Mouse (Mus musculus): ENCODE results near the gene Sox1.

Sox1 gene

GRCm38 (mm10) chr8:12395071-12396031, at the start of gene Sox1:
Sox1 (plus strand) TSS chr8:12395295.
- in situ Hi-C loops (cut with MseI, MboI) = no loop called here

DNA sequence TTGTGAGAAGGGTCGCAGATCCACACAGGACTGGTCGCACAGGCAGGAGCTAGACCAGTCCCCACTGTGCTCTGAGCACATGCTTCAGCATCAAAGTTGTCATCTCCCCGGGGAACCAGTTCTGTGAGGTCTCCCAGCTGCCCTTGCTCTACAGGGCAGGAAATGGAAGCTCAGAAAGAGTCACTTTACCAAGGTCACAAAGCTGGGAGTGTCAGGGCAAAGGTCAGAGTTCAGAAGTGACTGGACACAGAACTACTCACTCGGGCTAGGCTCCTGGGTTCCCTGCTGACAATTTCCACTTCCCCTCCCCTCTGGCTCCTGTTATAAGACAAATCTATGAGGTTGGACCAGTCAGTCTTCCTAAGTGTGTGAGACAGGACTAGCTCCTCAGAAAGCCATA, 49.2 kb upstream of the Sox1 start:
- in situ Hi-C loops (cut with MseI, MboI) = no loop called here

DNA sequence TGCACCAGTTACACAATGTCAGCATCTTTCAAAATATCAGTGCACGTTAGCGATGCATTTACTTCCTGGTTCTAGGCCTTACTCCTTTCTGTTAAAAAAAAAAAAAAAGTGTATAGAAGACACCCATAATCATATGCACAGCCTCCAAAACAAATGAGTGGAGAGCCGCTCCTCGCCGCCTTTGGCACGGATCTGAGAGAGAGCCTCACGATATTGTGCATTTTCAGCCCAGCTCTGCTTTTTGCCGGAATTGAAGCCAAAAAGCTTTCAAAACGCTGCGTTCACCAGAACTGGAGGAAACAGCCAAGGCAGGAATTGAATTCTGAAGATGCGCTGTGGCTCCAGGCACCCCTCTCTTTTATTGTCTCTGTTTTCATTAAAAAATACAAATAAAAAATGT, 48.2 kb upstream of the Sox1 start:
- in situ Hi-C loops (cut with MseI, MboI) = no loop called here

- in situ Hi-C loops (cut with MseI, MboI) = no loop called here
Measured at GRCm38 (mm10) chr8:12348306-12348705, 46.8 kb upstream of the Sox1 start.

DNA sequence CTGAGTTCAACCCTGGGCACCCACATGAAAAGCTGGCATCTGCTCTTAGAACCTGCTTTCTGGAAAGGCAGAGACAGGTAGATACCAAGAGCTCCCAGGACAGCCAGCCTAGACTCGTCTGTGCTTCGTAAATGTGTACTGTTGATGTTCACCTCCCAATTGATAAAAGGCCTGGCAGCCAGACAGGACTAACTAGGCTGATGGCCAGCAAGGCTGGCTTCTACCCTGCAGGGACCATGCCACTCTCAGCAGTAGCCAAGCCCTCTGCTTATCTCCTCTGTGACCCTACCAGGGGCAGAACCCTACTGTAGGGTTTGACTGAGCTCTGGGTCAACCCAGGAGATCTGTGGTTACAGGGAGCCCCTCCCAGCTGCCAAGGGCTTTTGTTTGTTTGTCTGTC, 45.5 kb upstream of the Sox1 start:
- in situ Hi-C loops (cut with MseI, MboI) = no loop called here

- in situ Hi-C loops (cut with MseI, MboI) = no loop called here
Measured at GRCm38 (mm10) chr8:12351121-12351520, 44.0 kb upstream of the Sox1 start.

DNA sequence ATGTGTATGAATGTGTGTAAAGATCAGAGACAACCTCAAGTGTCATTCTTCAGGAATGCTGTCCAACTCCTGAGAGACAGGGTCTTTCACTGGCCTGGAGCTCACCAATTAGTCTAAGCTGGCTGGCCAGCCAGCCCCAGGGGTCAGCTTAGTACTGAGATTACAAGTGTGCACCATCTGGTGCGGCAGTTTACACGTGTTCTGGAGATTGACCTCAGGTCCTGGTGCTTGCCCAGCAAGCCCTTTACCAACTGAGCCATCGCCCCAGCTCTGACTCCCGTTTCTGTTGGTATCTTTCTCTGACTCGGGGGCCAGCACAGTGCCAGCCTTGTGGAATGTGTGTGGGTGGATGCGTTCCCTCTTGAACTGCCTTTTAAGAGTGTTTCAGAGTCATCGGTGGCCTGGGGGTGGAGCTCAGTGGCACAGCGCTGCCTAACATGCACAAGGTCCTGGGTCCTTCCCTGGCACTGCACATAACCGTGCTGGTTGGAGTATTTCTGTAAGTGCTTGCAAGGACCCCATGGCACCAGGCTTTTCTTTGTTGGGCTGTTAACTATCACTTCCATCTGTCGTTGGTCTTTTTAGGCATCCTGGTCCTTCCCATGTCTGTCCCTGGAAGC, 40.6 kb upstream of the Sox1 start:
- in situ Hi-C loops (cut with MseI, MboI) = no loop called here

DNA sequence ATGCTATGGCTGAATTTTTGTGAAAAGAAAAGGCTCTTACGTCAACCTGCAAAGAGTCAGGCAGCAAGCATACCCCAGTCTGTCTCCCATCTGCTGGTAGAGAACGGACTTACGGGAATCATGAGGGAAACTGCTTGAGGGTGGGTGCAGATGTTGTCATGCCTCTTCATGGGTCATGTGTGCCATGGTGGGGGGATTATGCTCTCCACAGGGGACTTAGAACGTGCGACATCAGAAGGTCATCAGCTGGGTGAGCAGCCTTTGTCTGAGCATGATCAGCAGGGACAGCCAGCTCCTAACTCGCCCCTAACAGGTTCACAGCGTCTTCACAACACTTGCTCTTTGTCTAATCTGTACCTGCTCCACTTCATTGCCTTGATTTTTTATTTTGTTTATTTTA, 26.9 kb upstream of the Sox1 start:
- in situ Hi-C loops (cut with MseI, MboI) = no loop called here

DNA sequence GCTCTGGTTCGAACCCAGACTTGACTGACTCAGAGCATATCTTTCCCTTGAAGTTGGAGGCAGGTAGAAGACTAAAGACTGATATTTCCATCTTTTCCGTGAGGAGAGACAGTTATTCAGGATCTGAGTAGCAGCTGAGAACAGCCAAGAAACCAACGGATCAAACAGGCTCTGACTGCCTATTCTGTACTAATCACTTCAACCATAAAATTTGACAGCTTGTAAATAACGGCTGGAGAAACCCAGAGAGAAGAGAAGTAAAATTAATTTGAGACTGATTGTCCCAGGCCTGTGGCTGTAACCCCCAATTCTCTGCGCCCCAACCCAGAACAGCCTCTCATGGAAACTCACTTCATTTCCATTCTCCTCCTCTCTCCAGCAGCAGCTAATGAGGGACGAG, 26.2 kb upstream of the Sox1 start:
- in situ Hi-C loops (cut with MseI, MboI) = no loop called here

DNA sequence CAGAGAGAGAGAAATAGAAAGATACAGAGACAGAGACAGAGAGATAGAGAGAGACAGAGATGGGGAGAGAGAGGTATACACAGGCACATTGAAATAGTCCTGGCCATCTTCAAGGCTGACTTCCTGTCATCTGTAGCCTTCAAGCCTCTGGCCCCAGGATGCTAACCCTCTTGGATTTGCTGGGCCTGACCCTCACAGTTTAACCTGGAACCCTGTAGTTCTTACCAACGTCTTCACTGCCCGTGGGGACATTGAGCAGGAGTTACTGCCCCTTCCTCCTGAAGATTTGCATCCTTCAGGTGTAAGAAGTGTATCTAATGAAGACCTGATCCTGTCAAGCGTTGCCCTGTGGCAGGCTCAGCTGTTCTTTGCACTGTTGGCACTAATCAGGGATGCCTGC, 14.0 kb upstream of the Sox1 start:
- in situ Hi-C loops (cut with MseI, MboI) = no loop called here

DNA sequence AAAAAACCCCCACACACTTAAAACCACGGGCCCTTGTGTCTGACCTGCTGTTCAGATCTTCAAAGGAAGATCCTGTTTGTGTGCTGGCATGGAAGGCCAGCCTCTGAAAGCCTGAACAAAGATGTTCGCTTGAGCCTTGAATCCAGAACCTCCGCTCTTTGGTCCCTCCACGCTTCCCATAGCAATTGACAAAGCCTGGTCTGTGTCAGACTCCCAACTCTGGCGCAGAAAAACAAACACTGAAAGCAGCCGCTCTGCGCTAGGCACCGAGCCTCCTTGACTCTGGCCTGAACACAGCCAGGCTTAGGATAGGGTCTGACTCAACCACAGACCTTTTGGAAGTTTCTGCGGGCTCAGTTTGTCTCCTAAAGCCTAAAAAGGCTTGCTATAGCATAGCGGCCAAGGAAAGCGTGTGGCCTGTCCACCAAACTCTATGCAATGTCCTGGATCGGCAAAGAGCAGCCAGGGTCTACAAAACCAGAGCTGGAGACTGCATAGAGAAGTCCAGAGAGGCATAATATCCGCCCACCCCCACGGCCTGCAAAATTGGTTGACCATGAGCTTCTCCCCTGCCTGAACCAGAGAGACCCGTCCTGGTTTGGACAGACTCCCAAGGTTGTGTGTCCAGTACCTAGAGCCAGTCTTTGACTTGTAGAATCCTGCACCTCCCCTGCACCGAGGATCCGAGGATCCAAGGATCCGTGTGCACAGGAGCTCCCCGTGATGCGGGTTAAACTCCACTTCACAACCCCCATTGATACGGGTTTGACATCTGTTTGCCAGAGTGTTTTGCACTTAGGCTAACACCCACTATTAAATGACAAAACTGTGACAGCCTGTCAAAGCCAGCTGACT, 12.2 kb upstream of the Sox1 start:
- in situ Hi-C loops (cut with MseI, MboI) = no loop called here

DNA sequence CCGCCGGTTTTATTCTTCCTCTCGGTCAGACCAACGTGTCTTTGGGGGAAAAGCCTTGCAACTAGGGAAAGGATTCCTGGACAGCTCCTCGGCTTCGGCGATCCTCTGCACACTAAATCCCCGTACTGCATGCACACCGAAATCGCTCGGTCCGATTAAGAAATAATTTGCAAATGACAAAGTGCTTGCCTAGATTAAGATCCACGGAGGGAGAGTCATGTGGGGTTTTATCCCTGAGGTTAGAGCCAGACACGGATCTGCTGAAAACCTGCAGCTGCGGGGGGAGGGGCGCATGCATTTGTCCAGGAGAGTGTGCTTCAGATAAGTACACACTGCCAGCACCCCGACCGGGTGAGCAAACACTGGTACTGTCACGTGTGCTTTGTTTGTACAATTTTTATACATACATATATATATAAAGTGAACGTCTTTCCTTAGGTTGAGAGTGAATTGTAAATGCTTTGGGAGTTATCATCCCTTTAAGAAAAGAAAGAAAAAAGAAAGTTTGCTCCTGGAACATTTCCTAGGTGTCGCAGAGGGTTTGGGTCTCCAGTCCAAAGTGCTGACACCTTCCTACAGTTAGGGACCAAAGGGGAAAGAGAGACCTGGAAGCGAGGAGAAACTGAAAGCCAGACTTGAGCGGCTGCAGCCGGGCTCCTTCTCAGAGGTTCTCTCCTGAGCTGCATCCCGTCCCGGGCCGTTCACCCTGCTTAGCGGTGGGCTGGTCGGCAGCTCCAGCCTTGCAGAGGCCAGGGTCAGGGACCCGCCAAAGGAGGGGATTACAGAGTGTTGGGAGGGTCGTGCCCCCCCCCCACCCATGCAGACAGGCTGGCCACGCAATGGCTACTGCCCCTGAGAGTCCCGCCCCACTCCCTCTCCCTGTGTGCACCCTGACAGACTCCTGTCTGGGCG, 10.9 kb upstream of the Sox1 start:
- in situ Hi-C loops (cut with MseI, MboI) = no loop called here

DNA sequence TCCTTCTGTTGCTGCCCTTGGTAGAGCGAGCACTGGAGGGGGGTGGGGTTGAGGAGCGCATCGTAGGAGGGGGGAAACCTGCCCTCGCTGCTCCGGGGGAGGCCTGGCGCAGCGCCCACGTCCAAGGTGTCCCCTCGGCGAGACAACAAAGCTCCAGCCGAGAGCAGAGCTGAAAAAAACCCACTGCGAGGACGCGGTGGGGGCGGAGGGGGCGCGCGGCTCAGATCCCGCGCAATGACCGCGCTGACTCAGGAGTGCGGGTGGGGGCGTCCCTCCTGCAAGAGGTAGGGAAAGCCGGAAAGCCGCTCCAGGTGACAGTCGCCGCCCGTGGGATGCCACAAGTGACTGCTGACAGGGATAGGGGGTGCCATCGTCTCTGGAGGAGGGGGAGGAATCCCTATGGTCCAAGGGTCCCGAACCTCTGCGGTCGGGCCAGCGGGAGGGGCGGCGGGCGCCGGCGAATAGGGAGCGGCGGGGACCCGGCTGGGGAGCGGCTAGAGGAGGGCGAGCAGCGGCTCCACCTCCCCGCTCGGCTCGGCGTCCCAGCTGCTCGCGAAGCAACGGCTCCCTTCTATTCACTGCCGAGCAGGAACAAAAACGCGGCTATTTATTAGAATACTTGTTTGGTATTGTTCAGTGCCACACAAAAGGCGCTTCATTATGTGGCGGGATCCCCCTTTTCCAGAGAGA, 10.0 kb upstream of the Sox1 start:
- in situ Hi-C loops (cut with MseI, MboI) = no loop called here

- in situ Hi-C loops (cut with MseI, MboI) = no loop called here
Measured at GRCm38 (mm10) chr8:12385686-12386488, 9.2 kb upstream of the Sox1 start.

- in situ Hi-C loops (cut with MseI, MboI) = no loop called here
Measured at GRCm38 (mm10) chr8:12386530-12387222, 8.4 kb upstream of the Sox1 start.

- in situ Hi-C loops (cut with MseI, MboI) = no loop called here
Measured at GRCm38 (mm10) chr8:12387223-12387860, 7.8 kb upstream of the Sox1 start.

GRCm38 (mm10) chr8:12387901-12388300, 7.2 kb upstream of the Sox1 start:
- in situ Hi-C loops (cut with MseI, MboI) = no loop called here

- in situ Hi-C loops (cut with MseI, MboI) = no loop called here
Measured at GRCm38 (mm10) chr8:12388390-12389115, 6.5 kb upstream of the Sox1 start.
